Mouse (Mus musculus) liver, embryonic 14.5 days (tissue): ENCODE data around the gene Irf1.

ENCODE experiments used
- CTCF ChIP-seq: IDR thresholded peaks from 2 replicates; pipeline ENCODE4 v1.5.1; 2016; ENCODE audit warnings: antibody characterized with exemption, low read depth, control low read depth
- EP300 ChIP-seq: IDR thresholded peaks from 2 replicates; pipeline ENCODE4 v1.6.1; 2016; ENCODE audit warnings: antibody characterized with exemption, low read depth

- TF ChIP-seq CTCF (no peak), EP300 (no peak)
These were observed 49.7 kb downstream of the Irf1 start for GRCm38 (mm10) chr11:53819511-53819910.
